Mouse (Mus musculus): ENCODE data around the gene Nxn. TPM values are rescaled to one million over a fixed set of nuclear protein-coding genes. Genes with fewer than 3 reads are reported as not detected.

The Nxn gene
- polyA plus RNA-seq, 1 experiment from 2014 or later, result 36.0 TPM

- no peak overlapping the region for H3K4me2 ChIP-seq (replicated peaks)
- H3K4me1 ChIP-seq (replicated peaks; ENCODE audit: control insufficient read depth, insufficient read depth, low read length), result peaks cover 42% of the 10 kb centered on the region
- H3K27ac ChIP-seq, result no peak overlapping the region
- ATAC-seq (ENCODE audit: low FRiP score) (no peak), DNase-seq (ENCODE audit: low spot score) (no peak)
- H3K9ac ChIP-seq, result no peak overlapping the region
- H3K9me3 ChIP-seq (ENCODE audit: control insufficient read depth, low read length), result no peaks in the 10 kb centered on the region
- 71% methylated on average over 4 of the region's 4 CpGs for WGBS
- H3K36me3 ChIP-seq (replicated peaks; ENCODE audit: control insufficient read depth, insufficient read depth), result no peaks in the 10 kb centered on the region
- no peaks in the 10 kb centered on the region for H3K27me3 ChIP-seq (ENCODE audit: control insufficient read depth, insufficient read depth, low read length)
- no peak overlapping the region for H3K4me3 ChIP-seq (replicated peaks; ENCODE audit: low read length)
Observed at GRCm38 (mm10) chr11:76361422-76361821, 37.5 kb downstream of the Nxn start.

GRCm38 (mm10) chr11:76360255-76360654, 38.7 kb downstream of the Nxn start:
- H3K27me3 ChIP-seq (ENCODE audit: control insufficient read depth, insufficient read depth, low read length), result no peaks in the 10 kb centered on the region
- no peak for ATAC-seq (ENCODE audit: low FRiP score)
- H3K9ac ChIP-seq, result no peak overlapping the region
- WGBS, result 58% methylated on average over 6 of the region's 6 CpGs
- peaks cover 42% of the 10 kb centered on the region for H3K4me1 ChIP-seq (replicated peaks; ENCODE audit: control insufficient read depth, insufficient read depth, low read length)
- H3K27ac ChIP-seq, result no peak overlapping the region
- no peaks in the 10 kb centered on the region for H3K36me3 ChIP-seq (replicated peaks; ENCODE audit: control insufficient read depth, insufficient read depth)
- H3K4me2 ChIP-seq (replicated peaks), result no peak overlapping the region
- DNase-seq (ENCODE audit: low spot score), result no peak
- H3K4me3 ChIP-seq (replicated peaks; ENCODE audit: low read length), result no peak overlapping the region
- no peaks in the 10 kb centered on the region for H3K9me3 ChIP-seq (ENCODE audit: control insufficient read depth, low read length)

- WGBS, result 35% methylated on average over 14 of the region's 14 CpGs
- no peak overlapping the region for H3K4me3 ChIP-seq (replicated peaks; ENCODE audit: low read length)
- H3K27ac ChIP-seq, result 0 out of 2 replicates have a peak overlapping the region, but pooled peaks have one; percentile 20
- no peaks in the 10 kb centered on the region for H3K36me3 ChIP-seq (replicated peaks; ENCODE audit: control insufficient read depth, insufficient read depth)
- no peaks in the 10 kb centered on the region for H3K9me3 ChIP-seq (ENCODE audit: control insufficient read depth, low read length)
- H3K9ac ChIP-seq, result no peak overlapping the region
- H3K27me3 ChIP-seq (ENCODE audit: control insufficient read depth, insufficient read depth, low read length), result no peaks in the 10 kb centered on the region
- DNase-seq (ENCODE audit: low spot score) (no peak), ATAC-seq (ENCODE audit: low FRiP score) (no peak; the same call in 1 of the 2 replicates)
- H3K4me2 ChIP-seq (replicated peaks), result no peak overlapping the region
- H3K4me1 ChIP-seq (replicated peaks; ENCODE audit: control insufficient read depth, insufficient read depth, low read length), result peaks cover 45% of the 10 kb centered on the region
Observed at GRCm38 (mm10) chr11:76358628-76359320, 40.2 kb downstream of the Nxn start.

- no peak overlapping the region for H3K9ac ChIP-seq
- no peak for DNase-seq (ENCODE audit: low spot score)
- no peaks in the 10 kb centered on the region for H3K27me3 ChIP-seq (ENCODE audit: control insufficient read depth, insufficient read depth, low read length)
- no peak for ATAC-seq (ENCODE audit: low FRiP score)
- no peak overlapping the region for H3K27ac ChIP-seq
- no peak overlapping the region for H3K4me2 ChIP-seq (replicated peaks)
- no peaks in the 10 kb centered on the region for H3K36me3 ChIP-seq (replicated peaks; ENCODE audit: control insufficient read depth, insufficient read depth)
- 38% methylated on average over 12 of the region's 12 CpGs for whole genome bisulfite sequencing
- no peak overlapping the region for H3K4me3 ChIP-seq (replicated peaks; ENCODE audit: low read length)
- H3K9me3 ChIP-seq (ENCODE audit: control insufficient read depth, low read length), result no peaks in the 10 kb centered on the region
- peaks cover 45% of the 10 kb centered on the region for H3K4me1 ChIP-seq (replicated peaks; ENCODE audit: control insufficient read depth, insufficient read depth, low read length)
Observed at GRCm38 (mm10) chr11:76357464-76357863, 41.5 kb downstream of the Nxn start.

GRCm38 (mm10) chr11:76356091-76356490, 42.8 kb downstream of the Nxn start:
- Histone ChIP-seq H3K9ac (no peak overlapping the region), H3K27me3 (ENCODE audit: control insufficient read depth, insufficient read depth, low read length) (no peaks in the 10 kb centered on the region), H3K4me1 (replicated peaks; ENCODE audit: control insufficient read depth, insufficient read depth, low read length) (peaks cover 55% of the 10 kb centered on the region), H3K4me2 (replicated peaks) (no peak overlapping the region), H3K4me3 (replicated peaks; ENCODE audit: low read length) (no peak overlapping the region), H3K27ac (no peak overlapping the region), H3K9me3 (ENCODE audit: control insufficient read depth, low read length) (no peaks in the 10 kb centered on the region), H3K36me3 (replicated peaks; ENCODE audit: control insufficient read depth, insufficient read depth) (no peaks in the 10 kb centered on the region)
- 75% methylated on average over 11 of the region's 11 CpGs for WGBS
- ATAC-seq (ENCODE audit: low FRiP score) (no peak), DNase-seq (ENCODE audit: low spot score) (no peak)

- no peaks in the 10 kb centered on the region for H3K27me3 ChIP-seq (ENCODE audit: control insufficient read depth, insufficient read depth, low read length)
- H3K4me3 ChIP-seq (replicated peaks; ENCODE audit: low read length), result no peak overlapping the region
- no peaks in the 10 kb centered on the region for H3K36me3 ChIP-seq (replicated peaks; ENCODE audit: control insufficient read depth, insufficient read depth)
- no peak overlapping the region for H3K4me2 ChIP-seq (replicated peaks)
- WGBS, result 78% methylated on average over 6 of the region's 6 CpGs
- DNase-seq (ENCODE audit: low spot score) (no peak), ATAC-seq (ENCODE audit: low FRiP score) (no peak)
- no peak overlapping the region for H3K27ac ChIP-seq
- no peak overlapping the region for H3K9ac ChIP-seq
- no peaks in the 10 kb centered on the region for H3K9me3 ChIP-seq (ENCODE audit: control insufficient read depth, low read length)
- peaks cover 62% of the 10 kb centered on the region for H3K4me1 ChIP-seq (replicated peaks; ENCODE audit: control insufficient read depth, insufficient read depth, low read length)
Observed at GRCm38 (mm10) chr11:76355425-76355824, 43.5 kb downstream of the Nxn start.

- Histone ChIP-seq H3K9ac (no peak overlapping the region), H3K9me3 (ENCODE audit: control insufficient read depth, low read length) (no peaks in the 10 kb centered on the region), H3K36me3 (replicated peaks; ENCODE audit: control insufficient read depth, insufficient read depth) (no peaks in the 10 kb centered on the region), H3K27ac (peak overlapping the region; percentile 21; the same call in 1 of the 2 replicates), H3K4me1 (replicated peaks; ENCODE audit: control insufficient read depth, insufficient read depth, low read length) (peaks cover 57% of the 10 kb centered on the region), H3K27me3 (ENCODE audit: control insufficient read depth, insufficient read depth, low read length) (no peaks in the 10 kb centered on the region), H3K4me3 (replicated peaks; ENCODE audit: low read length) (no peak overlapping the region), H3K4me2 (replicated peaks) (no peak overlapping the region)
- no peak for DNase-seq (ENCODE audit: low spot score)
- 41% methylated on average over 16 of the region's 16 CpGs for WGBS
- no peak for ATAC-seq (ENCODE audit: low FRiP score)
Observed at GRCm38 (mm10) chr11:76352861-76353558, 45.9 kb downstream of the Nxn start.

GRCm38 (mm10) chr11:76351624-76352011, 47.3 kb downstream of the Nxn start:
- Histone ChIP-seq H3K4me1 (replicated peaks; ENCODE audit: control insufficient read depth, insufficient read depth, low read length) (peaks cover 48% of the 10 kb centered on the region), H3K27me3 (ENCODE audit: control insufficient read depth, insufficient read depth, low read length) (no peaks in the 10 kb centered on the region), H3K9ac (no peak overlapping the region), H3K9me3 (ENCODE audit: control insufficient read depth, low read length) (no peaks in the 10 kb centered on the region), H3K4me3 (replicated peaks; ENCODE audit: low read length) (no peak overlapping the region), H3K27ac (peak overlapping the region; percentile 72), H3K4me2 (replicated peaks) (no peak overlapping the region), H3K36me3 (replicated peaks; ENCODE audit: control insufficient read depth, insufficient read depth) (no peaks in the 10 kb centered on the region)
- ATAC-seq (ENCODE audit: low FRiP score) (no peak), DNase-seq (ENCODE audit: low spot score) (no peak)
- WGBS, result 20% methylated on average over 3 of the region's 3 CpGs

GRCm38 (mm10) chr11:76350931-76351623, 47.9 kb downstream of the Nxn start:
- WGBS, result 13% methylated on average over 10 of the region's 10 CpGs
- Histone ChIP-seq H3K9ac (peak overlapping the region; percentile 28; the same call in 1 of the 2 replicates), H3K4me1 (replicated peaks; ENCODE audit: control insufficient read depth, insufficient read depth, low read length) (peaks cover 48% of the 10 kb centered on the region), H3K4me3 (replicated peaks; ENCODE audit: low read length) (no peak overlapping the region), H3K27me3 (ENCODE audit: control insufficient read depth, insufficient read depth, low read length) (no peaks in the 10 kb centered on the region), H3K4me2 (replicated peaks) (no peak overlapping the region; the same call in 1 of the 2 replicates), H3K9me3 (ENCODE audit: control insufficient read depth, low read length) (no peaks in the 10 kb centered on the region), H3K27ac (peak overlapping the region; percentile 72), H3K36me3 (replicated peaks; ENCODE audit: control insufficient read depth, insufficient read depth) (no peaks in the 10 kb centered on the region)
- ATAC-seq (ENCODE audit: low FRiP score), result no peak
- no peak for DNase-seq (ENCODE audit: low spot score)
